Mouse (Mus musculus): ENCODE measurements at regions not wholly inside any gene's neighbourhood (a gene's known extent, or its start where the extent isn't known, plus 50 kb on each side); places are given as distances from the start of the nearest gene placed in this dataset.

DNA sequence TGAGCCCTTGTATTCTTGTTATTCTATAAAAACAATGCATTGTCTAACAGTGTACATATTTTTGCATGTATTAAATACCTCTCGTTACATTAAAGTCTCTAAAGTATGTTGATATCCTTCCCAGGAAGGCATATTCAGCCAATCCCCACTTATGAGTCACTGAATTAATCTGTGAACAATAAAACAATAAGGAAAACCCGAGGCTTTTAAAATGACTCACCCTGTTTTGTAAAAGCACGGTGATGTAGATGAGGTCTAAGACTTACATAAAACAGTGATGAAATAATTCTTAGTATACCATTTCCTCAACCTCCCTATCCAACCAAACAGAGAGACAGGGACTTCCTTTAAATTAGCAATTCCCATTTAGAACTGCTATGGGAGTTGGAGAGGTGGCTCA is 95.8 kb downstream of the Asb7 start:
- no peak for DNase-seq

DNA sequence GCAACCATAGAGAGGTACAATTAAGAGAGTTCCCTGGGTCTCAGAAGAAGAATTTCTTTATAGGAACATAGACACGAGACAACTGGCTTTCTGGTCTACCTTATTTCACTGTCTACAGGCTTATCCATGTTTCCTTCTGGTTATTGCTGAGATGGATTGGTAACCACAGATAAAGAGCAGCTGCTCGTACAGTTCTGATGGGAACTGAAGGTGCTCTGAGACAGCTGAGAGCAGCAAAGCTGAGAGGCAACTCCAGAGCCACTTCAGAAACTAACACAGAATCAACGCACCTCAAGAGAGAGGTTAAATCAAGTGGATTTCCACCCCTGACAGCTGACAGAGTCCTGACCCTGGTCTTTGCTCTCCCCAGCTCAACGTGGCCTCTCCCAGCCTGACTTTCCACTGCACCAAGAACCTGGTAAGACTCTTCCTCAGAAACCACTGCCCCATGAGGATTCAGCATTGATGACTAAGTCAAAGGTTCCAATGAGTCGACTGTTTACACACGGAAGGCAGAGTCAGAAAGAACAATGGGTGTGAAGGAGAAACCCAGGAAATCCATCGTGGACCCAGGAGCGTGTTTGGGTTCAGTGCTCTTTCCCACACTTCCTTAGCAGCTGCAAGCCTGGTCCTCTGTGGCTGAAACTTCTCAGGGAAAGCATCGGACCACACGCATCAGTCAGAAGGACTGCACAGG is 97.7 kb downstream of the Asb7 start:
- DNase-seq, result no peak

DNA sequence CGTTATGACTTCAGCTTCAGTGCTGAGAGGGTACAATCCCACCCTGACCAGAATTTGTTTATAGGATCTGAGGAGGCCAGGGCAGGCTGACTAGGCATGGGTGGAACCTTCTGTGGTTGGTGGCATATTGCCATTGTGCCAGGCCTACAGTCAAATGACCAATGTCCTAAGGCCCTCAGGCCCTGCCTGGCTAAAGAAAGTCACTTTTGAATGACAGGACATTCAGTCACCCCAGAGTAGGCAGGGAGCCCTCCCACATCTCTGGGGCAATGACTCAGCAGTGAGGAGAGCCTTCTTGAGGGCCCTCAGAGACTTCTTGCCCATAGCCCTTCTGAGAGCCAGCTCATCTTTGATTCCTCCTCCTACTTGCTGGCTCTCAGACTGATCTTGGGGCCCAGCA is 102.9 kb downstream of the Asb7 start:
- no peak for DNase-seq

DNA sequence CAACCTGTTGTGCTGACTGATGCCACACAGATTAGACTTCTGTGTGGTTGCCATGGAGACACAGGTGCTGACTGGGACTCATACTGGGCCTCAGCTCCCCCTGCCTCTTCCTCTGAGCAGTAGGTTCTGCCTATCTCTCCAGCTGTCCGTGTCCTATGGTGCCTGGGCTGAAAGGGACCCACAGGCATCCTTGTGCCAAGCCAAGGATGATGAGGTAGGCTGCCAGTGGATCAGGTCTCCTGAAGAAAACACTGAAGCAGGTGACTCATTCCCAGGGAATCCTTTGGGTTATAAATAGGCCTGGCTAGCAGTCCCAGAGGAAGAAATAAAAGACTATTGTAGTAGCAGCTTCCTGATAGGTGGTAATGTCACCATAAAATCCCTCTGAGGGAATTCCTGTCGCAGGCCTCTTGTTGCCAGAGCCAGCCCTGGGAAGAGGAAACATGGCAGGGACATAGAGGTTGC is 108.7 kb downstream of the Asb7 start:
- no peak for DNase-seq

DNA sequence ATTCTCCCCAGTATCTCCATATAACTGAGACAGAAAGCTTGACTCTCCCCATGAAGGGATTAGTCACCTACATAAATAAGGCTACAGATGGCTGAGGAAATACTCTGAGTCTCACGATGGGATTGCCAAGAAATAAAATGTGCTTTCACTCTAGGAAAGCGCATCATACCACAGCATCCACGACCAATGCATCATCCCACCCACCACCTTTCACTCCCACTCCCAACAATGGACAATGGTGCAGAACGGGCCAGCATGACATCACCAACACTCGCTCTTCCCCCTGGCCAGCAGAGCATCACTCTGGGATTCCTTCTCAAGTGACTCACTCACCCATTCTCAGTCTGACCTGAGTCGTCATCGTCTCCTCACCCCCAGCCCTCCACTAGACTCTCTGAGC is 113.1 kb downstream of the Asb7 start:
- no peak for DNase-seq

DNA sequence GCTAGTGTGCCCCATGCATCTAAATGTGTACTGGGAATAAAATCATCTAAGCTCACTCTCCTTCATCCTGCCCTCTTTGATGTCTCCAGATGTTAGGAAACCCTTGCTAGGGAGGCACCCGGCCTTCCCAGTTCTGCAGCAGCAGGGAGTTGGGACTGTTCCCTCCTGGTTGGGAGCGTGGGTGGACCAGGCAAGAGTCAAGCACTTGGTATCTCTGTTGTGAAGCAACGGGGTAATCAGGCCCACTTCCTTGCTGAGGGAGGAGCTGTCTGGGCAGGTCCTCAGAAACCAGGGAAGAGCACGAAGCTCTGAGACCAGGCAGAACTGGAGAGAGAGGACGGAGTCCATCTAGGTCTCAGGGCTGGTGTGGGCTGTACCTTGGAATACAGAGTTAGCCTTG is 117.9 kb downstream of the Asb7 start:
- no peak for DNase-seq

DNA sequence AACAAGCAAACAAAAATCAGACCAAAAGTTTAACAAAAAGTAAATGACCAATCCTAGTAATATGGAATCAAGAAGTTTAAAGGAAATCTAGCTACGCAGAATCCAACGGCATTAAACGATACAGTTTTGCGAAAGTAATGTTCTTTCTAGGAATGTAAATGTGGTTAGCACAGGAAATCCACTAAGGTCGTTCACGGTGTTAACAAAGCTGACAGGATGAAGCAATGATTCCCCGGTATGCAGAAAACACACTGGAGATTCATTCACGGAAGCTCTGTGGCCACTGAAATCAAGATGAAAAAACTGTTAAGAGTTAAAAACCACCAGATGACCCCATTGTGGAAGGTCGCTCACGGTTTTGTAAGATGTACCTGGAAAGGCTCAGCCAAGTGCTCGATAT is 120.4 kb upstream of the Aldh1a3 start:
- no peak for DNase-seq

DNA sequence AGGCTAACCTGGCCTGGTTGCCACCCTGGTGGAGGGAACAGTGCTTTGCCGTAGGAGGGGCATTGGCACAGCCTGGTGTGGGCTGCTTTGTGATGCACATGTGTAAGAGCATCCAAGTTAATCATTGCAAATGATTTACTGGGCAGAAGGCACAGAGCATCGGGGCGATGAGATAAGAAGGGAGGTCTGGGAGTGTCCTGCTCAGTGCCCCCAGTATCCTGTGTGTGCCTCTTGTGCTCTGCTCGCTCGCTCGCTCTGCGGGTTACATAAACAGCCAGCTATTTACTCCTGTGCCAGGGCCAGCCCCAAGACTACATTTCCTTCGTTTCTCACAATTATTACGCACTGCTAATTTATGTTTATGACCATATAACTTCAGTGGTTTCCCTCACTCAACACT is 117.9 kb upstream of the Aldh1a3 start:
- DNase-seq, result no peak

DNA sequence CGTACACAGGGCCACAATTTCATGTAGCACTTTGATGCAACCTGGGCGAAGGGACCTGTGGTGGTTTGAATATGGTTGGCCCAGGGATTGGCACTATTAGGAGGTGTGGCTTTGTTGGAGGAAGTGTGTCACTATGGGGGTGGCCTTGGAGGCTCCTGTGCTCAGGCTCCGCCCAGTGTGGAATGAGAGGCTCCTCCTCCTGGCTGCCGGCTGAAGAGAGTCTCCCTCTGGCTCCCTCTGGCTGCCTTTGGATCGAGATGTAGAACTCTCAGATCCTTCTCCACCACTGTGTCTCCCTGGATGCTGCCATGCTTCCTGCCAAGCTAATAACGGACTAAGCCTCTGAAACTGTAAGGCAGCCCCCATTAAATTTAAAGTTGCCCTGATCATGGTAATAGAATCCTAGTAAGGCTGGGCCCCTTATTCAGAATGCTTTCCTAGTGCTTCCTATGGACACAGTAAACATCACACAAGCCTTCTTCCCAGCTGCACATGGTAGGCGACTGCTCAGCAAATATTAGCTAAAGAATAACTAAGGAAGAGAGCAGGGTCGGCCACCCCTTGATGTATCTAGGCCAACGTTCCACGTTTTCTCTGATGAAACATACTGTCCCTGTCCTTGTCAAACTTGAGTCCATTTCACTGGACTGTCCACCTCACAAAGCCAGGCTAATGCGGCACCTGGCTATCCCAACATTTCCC is 117.2 kb upstream of the Aldh1a3 start:
- DNase-seq, result peak; percentile 9

DNA sequence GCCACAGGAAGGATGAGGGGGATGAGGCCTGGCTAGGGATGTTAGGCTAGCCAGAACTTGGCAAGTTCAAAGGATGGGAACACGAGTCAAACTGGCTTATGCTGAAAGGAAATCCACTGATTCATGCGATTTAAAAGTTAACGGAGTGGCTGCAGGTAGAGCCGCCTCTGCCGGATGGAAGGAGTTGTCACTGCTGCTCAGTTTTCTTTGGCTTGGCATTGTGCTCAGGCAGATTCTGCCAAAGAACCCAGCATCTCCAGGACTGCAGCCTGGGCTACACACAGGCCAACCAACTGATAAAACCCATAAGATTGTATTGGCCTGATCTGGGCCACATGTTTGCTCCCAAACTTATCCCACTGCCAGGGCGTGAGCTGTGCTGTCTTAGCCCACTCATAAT is 105.3 kb upstream of the Aldh1a3 start:
- no peak for DNase-seq

DNA sequence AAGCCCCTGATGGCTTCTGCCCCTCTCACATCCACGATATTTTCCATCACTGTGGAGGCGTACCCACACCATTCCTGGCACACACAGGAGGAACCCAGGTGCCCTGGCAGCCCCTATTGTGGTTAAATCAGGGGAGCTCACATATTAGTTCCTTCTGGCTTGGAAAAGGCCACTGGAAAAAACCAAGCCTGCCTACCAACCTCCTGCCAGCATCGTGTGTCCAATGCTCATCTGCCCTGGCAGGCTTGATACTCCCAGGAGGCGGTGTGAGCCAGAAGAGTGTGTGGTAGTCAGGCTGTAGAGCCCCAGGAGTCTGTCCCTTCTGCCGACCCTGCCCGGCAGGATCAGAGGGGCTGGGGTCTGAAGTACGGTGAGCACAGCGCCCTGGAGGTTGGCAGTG is 104.7 kb upstream of the Aldh1a3 start:
- no peak for DNase-seq

DNA sequence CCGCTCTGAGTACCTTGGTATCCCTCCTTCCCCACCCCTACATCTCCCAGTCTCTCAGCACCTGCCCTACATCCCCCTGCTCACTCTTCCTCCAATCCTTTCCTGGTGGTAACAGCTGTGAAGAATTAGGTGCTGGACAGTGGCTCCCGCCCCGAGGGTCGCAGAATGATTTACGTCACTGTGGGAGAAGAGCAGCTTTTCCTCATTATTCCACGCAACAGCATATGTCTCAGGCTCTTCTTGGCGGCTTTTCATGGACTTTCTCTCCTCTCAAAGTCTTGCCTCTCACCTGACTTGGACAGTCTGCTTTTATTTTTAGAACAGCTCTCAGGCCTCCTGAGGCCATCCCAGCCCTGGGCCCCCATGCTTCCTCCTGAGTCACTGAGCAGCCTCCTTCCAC is 103.8 kb upstream of the Aldh1a3 start:
- no peak for DNase-seq

DNA sequence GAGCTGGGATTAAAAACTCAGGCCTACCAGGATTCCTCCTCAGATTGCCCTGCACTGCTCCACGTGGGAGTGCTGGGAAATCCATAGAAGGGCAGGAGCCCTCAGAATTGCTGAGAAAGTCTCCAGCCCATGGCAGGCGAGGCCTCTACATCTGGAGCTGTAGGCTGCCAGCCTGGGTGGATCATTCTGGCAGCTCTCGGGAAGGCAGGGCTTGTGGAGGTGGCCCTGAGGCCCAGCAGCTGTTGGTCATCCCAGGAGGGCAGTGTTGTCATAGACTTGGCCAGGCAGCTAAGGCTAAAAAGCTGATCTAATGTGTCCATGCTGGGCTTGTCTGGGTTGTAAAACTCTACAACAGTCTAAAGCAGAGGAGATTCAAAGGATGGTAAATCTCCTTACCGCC is 101.6 kb upstream of the Aldh1a3 start:
- DNase-seq, result peak; percentile 45

DNA sequence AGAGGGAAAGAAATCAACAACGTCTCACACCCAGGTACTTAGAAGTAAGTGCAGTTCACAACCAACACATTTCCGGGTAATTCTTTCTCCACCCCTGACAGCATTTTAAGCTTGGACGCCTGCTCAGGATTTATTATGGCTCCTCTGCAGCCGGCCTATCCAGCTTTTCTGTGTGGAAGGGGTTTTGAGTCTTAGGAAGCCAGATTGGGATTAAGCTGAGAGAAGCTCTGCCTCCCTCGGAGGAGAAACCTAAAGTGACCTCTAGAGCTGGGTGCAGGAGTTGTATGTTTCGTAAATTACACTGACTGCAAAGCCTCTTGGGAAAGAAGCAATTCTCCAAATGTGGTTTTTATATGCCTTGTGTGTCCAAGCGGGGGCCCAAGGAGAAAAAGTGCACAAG is 96.6 kb upstream of the Aldh1a3 start:
- DNase-seq, result no peak

DNA sequence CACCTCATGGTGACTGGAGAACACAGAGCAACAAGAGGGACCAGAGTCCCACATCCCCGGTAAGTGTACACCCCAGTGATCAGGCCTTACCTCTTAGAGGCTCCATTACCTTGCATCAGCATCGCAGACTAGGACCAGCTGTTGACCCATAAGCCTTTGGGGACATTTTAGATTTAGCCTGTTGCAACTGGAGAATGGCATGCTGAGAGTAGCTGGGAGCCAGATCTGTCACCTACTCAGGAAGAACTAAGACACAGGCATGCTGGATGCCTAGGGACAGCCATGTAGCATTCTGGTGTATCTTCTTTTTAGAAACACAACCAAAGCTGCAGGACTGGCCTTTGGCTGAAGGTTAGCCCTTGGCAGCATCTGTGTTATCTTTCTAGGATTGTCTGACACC is 94.2 kb upstream of the Aldh1a3 start:
- DNase-seq, result no peak

DNA sequence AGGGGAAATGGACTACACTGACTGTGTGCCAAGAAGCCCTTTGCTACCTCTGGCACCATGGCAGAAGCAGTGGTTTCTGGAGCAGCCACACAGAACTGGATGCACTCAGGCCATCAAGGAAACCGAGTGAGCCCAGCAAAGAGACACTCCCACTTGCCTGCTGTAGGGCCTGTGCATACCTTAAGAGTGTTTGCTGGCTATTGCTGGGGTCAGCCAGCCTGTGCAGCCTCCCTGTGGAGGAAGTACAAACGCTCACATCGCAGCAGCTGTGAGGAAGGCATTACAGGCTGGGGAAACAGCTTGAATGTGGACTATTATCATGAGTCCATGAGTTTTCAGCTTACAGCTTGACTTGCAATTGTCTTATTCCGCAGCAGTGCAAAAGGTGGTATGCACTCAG is 88.8 kb upstream of the Aldh1a3 start:
- no peak for DNase-seq

DNA sequence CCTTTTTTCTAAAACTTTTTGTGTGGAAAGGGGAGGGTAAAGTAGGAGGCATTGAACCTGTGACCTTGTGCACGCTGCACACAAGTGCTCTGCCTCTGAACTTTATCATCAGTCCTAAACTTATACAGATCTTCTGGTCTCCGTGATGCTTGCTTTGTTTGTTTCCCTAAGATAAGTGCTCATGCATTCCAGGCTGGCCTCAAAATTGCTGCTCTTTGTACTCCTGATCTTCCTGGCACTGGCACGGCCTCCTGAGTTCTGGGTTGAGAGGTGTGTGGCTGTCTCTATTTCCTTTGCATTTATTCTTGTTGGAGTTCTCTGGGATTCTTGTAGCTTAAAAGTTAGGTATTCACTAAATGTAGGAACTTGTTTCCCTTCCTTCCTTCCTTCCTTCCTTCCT is 86.1 kb upstream of the Aldh1a3 start:
- DNase-seq, result no peak

DNA sequence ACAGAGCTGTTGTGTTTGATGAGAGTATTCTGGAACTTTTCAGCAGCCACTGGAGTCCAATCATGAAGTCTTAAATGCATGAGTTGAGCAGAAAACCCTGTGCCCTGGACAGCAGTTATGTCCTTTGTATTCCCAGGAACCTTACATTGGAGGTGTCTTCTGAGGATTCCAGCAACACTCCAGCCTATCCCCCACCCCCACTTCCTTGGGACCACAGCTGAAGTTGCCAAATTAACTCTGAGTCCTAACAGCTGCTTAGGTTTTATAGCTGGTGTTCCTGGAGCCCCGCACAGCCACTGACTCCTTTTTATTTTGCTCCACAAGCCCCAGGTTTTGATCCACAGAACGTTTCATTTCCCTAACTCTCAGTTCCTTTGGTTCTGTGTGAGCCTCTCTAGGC is 78.4 kb upstream of the Aldh1a3 start:
- DNase-seq, result no peak

DNA sequence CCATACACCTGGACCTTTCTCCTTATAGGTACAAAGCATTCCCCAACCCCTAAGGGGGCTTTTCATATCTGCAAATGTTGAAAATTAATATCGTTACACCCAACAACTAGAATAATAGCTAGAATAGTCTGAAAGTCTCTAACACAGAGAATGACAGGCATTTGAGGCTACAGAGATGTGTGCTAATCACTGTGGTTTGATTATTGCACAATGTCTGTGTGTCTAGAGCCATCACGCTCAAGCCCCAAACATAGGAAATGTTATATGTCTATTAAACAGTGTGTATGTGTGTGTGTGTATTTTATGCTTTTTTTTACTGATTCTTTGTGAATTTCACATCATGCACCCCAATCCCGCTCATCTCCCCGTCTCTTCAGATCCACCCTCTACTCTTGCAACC is 77.2 kb upstream of the Aldh1a3 start:
- DNase-seq, result no peak

DNA sequence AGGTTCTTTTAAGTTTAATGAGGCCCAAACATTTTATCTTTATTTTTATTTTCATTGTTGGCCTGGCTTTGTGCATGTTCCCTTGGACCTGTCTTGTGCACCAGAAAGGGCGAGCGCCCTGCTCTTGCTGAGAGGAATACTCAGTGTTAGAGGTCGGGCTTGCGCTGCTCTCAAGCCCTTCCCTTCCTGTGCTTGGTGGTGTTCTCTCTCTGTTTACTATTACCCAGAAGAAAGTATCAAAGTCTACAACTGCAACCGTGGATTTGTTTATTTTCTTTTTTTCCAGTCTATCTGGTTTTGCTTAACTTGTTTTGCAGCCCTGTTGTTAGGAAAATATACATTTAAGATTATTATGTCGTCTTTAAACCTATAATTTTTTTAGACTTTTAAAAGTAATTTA is 74.1 kb upstream of the Aldh1a3 start:
- no peak for DNase-seq

DNA sequence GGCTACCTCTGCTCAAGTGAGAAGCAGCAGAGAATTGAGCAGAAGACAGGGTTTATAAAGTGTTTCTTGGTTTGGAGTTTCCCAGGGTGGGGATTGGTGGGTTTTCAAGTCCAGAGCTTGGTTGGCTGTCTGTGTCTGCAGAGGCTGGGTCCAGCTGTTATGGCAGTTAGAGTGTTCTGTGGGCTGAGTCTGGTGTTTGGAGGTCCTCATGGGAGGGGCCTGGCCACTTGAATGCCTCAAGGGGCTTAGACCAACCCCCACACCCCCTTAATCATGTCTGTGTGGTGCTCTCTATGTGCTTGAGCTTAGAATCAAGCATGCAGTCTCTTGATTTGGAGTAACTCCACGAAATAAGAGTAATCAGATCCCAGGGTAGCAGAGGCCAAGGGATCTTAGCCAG is 70.2 kb upstream of the Aldh1a3 start:
- DNase-seq, result no peak

DNA sequence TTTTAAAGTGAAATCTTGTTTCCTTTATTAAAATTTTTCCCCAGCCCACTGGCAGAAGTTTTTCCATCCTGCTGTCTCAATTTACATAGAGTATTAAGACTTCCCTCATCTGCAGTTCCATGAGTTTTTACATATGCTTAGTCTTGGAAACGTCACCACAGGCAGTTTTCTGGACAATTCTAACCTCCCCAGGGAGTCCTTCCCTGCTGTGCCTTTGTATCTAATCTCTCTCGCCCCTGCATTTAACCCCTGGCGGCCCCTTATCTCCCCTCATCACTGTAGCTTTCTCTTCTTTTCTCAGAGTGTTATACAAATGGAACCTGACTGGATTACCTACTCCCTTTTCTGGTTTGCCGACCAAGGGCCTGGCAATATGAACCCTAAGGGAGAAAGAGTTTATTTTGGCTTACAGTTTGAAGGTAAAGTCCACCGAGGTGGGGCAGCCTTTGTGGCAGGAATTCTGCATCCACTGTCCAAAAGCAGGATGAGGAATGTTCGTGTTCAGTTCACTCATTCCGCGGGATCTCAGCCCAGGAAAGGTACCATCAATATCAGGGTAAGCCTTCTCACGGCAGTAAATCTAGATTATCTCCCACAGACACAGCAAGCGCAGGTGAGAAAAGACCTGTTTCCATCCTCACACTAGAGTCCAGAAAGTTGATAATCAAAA is 66.0 kb upstream of the Aldh1a3 start:
- no peak for DNase-seq

DNA sequence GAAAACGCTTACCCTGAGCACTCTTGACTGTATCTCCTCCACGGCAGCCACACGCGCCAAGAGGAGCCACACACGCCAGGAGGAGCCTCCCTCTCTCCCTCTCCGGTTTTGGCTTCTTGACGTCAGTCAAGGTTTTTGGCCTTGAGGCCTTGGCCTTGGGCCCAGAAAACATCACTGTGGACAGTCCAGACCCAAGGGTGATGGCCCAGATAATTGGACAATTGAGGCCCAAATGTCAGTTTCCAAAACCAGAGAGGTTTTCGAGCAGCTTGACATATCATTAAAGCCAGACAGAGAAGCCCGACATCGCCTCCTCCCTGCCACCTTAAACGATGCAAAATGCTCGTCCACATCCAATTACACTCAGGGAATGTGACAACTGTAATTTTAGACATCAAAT is 65.4 kb upstream of the Aldh1a3 start:
- DNase-seq, result no peak

DNA sequence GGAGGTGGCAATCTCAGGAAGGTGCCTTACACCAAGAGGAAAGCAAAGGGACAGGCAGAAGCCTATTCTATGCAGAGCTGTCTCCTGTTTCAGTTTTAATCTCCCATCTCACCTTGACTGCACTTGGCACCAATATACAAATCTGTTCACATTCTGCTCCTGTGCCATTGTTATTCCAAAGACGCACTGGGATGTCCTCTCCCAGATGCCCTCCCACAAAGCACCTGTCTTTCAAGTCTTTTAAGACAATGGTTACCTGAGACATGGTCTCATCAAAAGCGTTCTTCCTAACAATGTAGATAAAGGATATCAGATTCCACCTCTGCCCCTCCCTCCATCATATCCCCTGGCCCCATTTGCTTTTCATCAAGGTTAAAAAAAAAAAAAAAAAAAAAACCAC is 64.2 kb upstream of the Aldh1a3 start:
- no peak for DNase-seq

Data from kidney, postnatal 14 days (tissue).